Mouse (Mus musculus): ENCODE data around the gene Srrm4.

Gene Srrm4

GRCm38 (mm10) chr5:116406507-116406906 is 185.1 kb downstream of the Srrm4 start:
- DNase-seq (ENCODE audit: low spot score), result no peak

GRCm38 (mm10) chr5:116405934-116406333 is 185.7 kb downstream of the Srrm4 start:
- DNase-seq (ENCODE audit: low spot score), result no peak

- no peak for DNase-seq (ENCODE audit: low spot score)
These were observed 187.6 kb downstream of the Srrm4 start for GRCm38 (mm10) chr5:116404063-116404462.

- DNase-seq (ENCODE audit: low spot score), result no peak
These were observed 190.8 kb downstream of the Srrm4 start for GRCm38 (mm10) chr5:116400801-116401200.

- no peak for DNase-seq (ENCODE audit: low spot score)
These were observed 191.4 kb downstream of the Srrm4 start for GRCm38 (mm10) chr5:116400042-116400730.

- no peak for DNase-seq (ENCODE audit: low spot score)
These were observed 195.5 kb downstream of the Srrm4 start for GRCm38 (mm10) chr5:116396104-116396503.

- peak; percentile 26 for DNase-seq (ENCODE audit: low spot score)
These were observed 199.0 kb downstream of the Srrm4 start for GRCm38 (mm10) chr5:116392603-116393002.

GRCm38 (mm10) chr5:116389856-116390542 is 201.6 kb downstream of the Srrm4 start:
- no peak for DNase-seq (ENCODE audit: low spot score)

- no peak for DNase-seq (ENCODE audit: low spot score)
These were observed 202.3 kb downstream of the Srrm4 start for GRCm38 (mm10) chr5:116389321-116389720.
